Mouse (Mus musculus) forebrain, embryonic 11.5 days (tissue): Measurements from ENCODE around the gene Afm. TPM values are rescaled to one million over a fixed set of nuclear protein-coding genes. Genes with fewer than 3 reads are reported as not detected.

Experiments
- polyA plus RNA-seq: library from polyadenylated mRNA; unstranded; fragments of >200 nt; fragmentation: Nextera tagmentation; extraction: Ambion mirVana; gene quantifications from 2 replicates; pipeline ENCODE4 v1.2.1, GENCODE M21; 2014

The Afm gene
- polyA plus RNA-seq, 1 experiment from 2014 or later = not detected

Other genes with a start within 250 kb of the Afm start
- 31.1 and 32.9 TPM in 2 replicates for gene Ankrd17, start 152.4 kb upstream of the Afm start, polyA plus RNA-seq
- gene Gm9958, start 151.7 kb upstream of the Afm start, polyA plus RNA-seq = 8.2 and 8.8 TPM in 2 replicates
- gene Alb, start 58.0 kb upstream of the Afm start, polyA plus RNA-seq = not detected in 2 replicates
- gene Afp, start 28.2 kb upstream of the Afm start, polyA plus RNA-seq = 0.29 TPM in 1 of 2 replicates, not detected in the other
- not detected in 2 replicates for gene 5830473C10Rik, start 42.2 kb downstream of the Afm start, polyA plus RNA-seq
- 0.51 and 0.52 TPM in 2 replicates for gene Rassf6, start 121.7 kb downstream of the Afm start, polyA plus RNA-seq
- 0.17 TPM in 1 of 2 replicates, not detected in the other for gene Cxcl5, start 240.4 kb downstream of the Afm start, polyA plus RNA-seq
- 15.5 and 15.9 TPM in 2 replicates for gene Ppbp, start 249.6 kb downstream of the Afm start, polyA plus RNA-seq